Mouse (Mus musculus) kidney, adult 2 months (tissue): ENCODE measurements around the gene Smyd3.

ENCODE experiments used
- CTCF ChIP-seq: fragments of 200-500 bp; conservative IDR thresholded peaks from 2 replicates; pipeline ENCODE4 v1.5.1; 2011; ENCODE audit warnings: low read depth, mild to moderate bottlenecking, control low read depth, low read length, moderate library complexity, mixed read lengths; ENCODE audit not compliant: insufficient read depth, insufficient read length
- POLR2A ChIP-seq: fragments of 200-500 bp; IDR thresholded peaks from one replicate; pipeline ENCODE4 v1.6.1; 2011; ENCODE audit warnings: low read depth, low read length, control low read depth

DNA sequence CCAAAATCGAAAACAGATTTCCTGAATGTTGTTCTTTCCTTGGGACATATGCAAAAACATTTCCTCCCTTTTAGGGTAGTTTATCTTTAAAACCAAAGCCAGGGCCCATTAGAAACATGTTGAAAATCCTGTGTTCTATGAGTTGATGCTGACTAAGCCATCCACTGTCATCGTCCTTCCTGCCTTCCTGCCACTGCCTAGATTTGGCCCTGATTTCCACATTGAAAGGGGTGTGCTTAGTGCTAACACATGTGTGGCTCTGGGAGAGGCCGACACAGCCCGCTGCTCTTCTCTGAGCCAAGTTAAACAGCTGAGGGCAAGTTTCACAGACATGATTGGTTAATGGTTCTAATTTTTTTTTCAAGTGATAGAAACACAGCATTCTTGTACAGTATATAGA, 581.4 kb downstream of the Smyd3 start:
- TF ChIP-seq POLR2A = no peak
- TF ChIP-seq CTCF = no peak
